Mouse (Mus musculus): ENCODE measurements at regions not wholly inside any gene's neighbourhood (a gene's known extent, or its start where the extent isn't known, plus 50 kb on each side); places are given as distances from the start of the nearest gene placed in this dataset.
A peak's percentile ranks its signal among the peaks of the same experiment; 100 is the strongest.
"Not testable (repeated sequence)": the region's sequence is repeated elsewhere in the genome, so short reads cannot be mapped to it uniquely, and the experiment has no call there.

- DNase-seq (ENCODE audit: low spot score in 2 of 2): no peak
These were observed 987.9 kb downstream of the Cdh18 start for GRCm38 (mm10) chr15:23536691-23537090.

GRCm38 (mm10) chr15:23537449-23537848, 988.6 kb downstream of the Cdh18 start:
- DNase-seq (ENCODE audit: low spot score in 2 of 2): no peak

DNA sequence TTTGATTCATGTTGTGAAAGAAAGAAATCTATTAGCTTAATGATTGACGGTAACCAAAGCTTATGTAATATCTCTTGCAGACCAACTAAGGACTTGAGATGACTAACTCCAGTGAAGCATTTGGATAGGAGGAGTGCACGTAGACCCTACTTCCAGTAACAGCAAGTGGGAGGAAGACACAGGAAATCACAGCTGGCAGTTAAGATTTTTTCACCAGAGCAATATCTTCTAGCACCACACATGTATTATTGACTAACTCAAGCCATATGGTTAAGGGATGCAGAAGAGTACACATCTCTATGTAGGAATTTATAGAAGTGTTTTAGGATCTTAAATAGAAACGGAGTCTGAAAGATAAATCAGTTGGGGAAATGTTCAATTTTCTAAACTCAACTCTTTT, 1011.3 kb downstream of the Cdh18 start:
- peak in 1 of 2 experiments; percentile 5 for DNase-seq (ENCODE audit: low spot score in 2 of 2)

DNA sequence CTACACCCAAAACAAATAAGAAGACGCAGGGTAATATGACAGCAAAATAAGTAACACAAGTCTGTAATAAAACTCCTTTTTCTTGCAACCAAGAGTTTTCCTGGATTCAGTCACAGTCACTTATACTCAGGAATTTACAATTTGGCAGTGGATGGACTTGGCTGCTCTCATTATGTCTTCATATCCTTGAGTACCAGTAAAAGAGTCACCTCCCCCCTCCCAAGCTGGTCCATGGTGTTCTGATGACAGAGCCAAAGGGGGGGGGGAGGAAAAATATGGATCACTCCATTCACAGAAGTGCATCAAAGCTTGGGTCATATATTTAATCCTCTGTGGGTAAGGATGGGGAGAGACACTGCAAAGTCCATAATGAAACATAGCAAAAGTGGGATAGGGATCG, 1013.4 kb downstream of the Cdh18 start:
- no peak for DNase-seq (ENCODE audit: low spot score in 2 of 2)

- DNase-seq (ENCODE audit: low spot score in 2 of 2): no peak
These were observed 1016.2 kb downstream of the Cdh18 start for GRCm38 (mm10) chr15:23564981-23565380.

GRCm38 (mm10) chr15:23566886-23567655, 1018.2 kb downstream of the Cdh18 start:
- no peak for DNase-seq (ENCODE audit: low spot score in 2 of 2)

DNA sequence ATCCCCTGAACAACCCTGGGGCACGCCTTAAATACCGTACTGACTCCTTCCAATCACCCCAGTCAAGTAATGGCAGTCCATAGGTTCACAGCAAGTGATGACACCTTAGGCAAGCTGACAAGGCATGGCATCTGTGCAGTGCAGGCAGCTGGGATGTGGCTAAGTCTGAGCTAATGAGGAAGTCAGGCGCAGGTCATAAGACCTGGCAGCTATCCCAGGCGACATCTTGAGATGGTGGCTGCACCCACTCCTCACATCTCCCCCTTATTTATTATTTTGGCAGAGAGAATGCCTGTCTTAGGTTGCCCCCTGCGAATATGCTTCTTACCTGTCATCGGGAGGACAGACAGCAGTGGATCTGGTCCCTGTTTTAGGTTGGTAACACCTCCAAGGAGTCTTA, 1019.8 kb downstream of the Cdh18 start:
- DNase-seq (ENCODE audit: low spot score in 2 of 2): not testable (repeated sequence)

GRCm38 (mm10) chr15:23581898-23582297, 1033.1 kb downstream of the Cdh18 start:
- no peak for DNase-seq (ENCODE audit: low spot score in 2 of 2)

DNA sequence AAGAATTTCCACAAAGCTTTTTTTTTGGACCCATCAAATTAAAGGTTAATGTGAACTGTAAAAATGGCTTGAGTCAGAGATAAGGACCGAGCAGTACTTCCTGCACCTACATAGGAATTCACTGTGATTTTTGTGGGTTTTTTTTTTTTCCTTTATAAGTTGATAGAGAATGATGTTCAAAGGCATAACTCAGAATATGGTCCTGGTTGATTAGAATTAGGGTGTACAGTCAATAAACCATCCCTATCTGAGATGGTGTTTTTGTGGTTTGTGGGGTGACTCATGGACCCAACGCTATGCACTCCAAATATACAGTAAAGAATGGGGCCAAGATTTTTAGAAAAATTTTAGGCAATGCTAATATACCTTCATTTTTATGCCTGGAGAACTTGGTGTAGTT, 1041.6 kb downstream of the Cdh18 start:
- no peak for DNase-seq (ENCODE audit: low spot score in 2 of 2)

GRCm38 (mm10) chr15:23600445-23600844, 1051.6 kb downstream of the Cdh18 start:
- no peak for DNase-seq (ENCODE audit: low spot score in 2 of 2)
